Mouse (Mus musculus): ENCODE measurements around the gene Dmrta2. TPM values are rescaled to one million over a fixed set of nuclear protein-coding genes. Genes with fewer than 3 reads are reported as not detected.

Gene Dmrta2
- polyA plus RNA-seq, 1 experiment from 2014 or later, result not detected

GRCm38 (mm10) chr4:109989213-109989612, 11.4 kb downstream of the Dmrta2 start:
- Histone ChIP-seq H3K36me3 (ENCODE audit: control insufficient read depth, insufficient read depth, low read length) (no peaks in the 10 kb centered on the region), H3K9ac (ENCODE audit: low read length) (no peak overlapping the region), H3K4me1 (replicated peaks; ENCODE audit: control insufficient read depth, insufficient read depth) (no peaks in the 10 kb centered on the region), H3K27ac (replicated peaks) (no peak overlapping the region), H3K4me2 (replicated peaks; ENCODE audit: low read depth) (no peak overlapping the region), H3K4me3 (ENCODE audit: low read depth, low read length) (no peak overlapping the region), H3K27me3 (ENCODE audit: control insufficient read depth, insufficient read depth, low read length) (peaks cover 5% of the 10 kb centered on the region; the same call in 1 of the 2 replicates), H3K9me3 (ENCODE audit: control insufficient read depth, low read length) (no peaks in the 10 kb centered on the region)
- DNase-seq (ENCODE audit: low spot score) (no peak), ATAC-seq (ENCODE audit: low FRiP score, low TSS enrichment) (no peak)
- TF ChIP-seq EP300 (optimal IDR thresholded peaks at IDR 0.05) (no peak), CTCF (IDR thresholded peaks at IDR 0.05; ENCODE audit: low read depth) (peak; percentile 26; the same call in 1 of the 2 replicates)
- 36% methylated on average over 6 of the region's 6 CpGs for WGBS

GRCm38 (mm10) chr4:110006044-110006443, 28.2 kb downstream of the Dmrta2 start:
- no peaks in the 10 kb centered on the region for H3K36me3 ChIP-seq (ENCODE audit: control insufficient read depth, insufficient read depth, low read length)
- H3K27me3 ChIP-seq (ENCODE audit: control insufficient read depth, insufficient read depth, low read length), result no peaks in the 10 kb centered on the region
- H3K4me3 ChIP-seq (ENCODE audit: low read depth, low read length), result no peak overlapping the region
- H3K4me2 ChIP-seq (replicated peaks; ENCODE audit: low read depth), result no peak overlapping the region
- DNase-seq (ENCODE audit: low spot score) (no peak), ATAC-seq (ENCODE audit: low FRiP score, low TSS enrichment) (no peak)
- H3K9ac ChIP-seq (ENCODE audit: low read length), result no peak overlapping the region
- H3K27ac ChIP-seq (replicated peaks), result no peak overlapping the region
- no peaks in the 10 kb centered on the region for H3K9me3 ChIP-seq (ENCODE audit: control insufficient read depth, low read length)
- TF ChIP-seq CTCF (IDR thresholded peaks at IDR 0.05; ENCODE audit: low read depth), result no peak
- TF ChIP-seq EP300 (optimal IDR thresholded peaks at IDR 0.05), result no peak
- 88% methylated on average over 1 of the region's 1 CpGs for WGBS
- no peaks in the 10 kb centered on the region for H3K4me1 ChIP-seq (replicated peaks; ENCODE audit: control insufficient read depth, insufficient read depth)

- Histone ChIP-seq H3K27me3 (ENCODE audit: control insufficient read depth, insufficient read depth, low read length) (no peaks in the 10 kb centered on the region), H3K9me3 (ENCODE audit: control insufficient read depth, low read length) (no peaks in the 10 kb centered on the region), H3K9ac (ENCODE audit: low read length) (no peak overlapping the region), H3K27ac (replicated peaks) (no peak overlapping the region), H3K4me1 (replicated peaks; ENCODE audit: control insufficient read depth, insufficient read depth) (no peaks in the 10 kb centered on the region), H3K36me3 (ENCODE audit: control insufficient read depth, insufficient read depth, low read length) (no peaks in the 10 kb centered on the region), H3K4me3 (ENCODE audit: low read depth, low read length) (no peak overlapping the region), H3K4me2 (replicated peaks; ENCODE audit: low read depth) (no peak overlapping the region)
- no peak for ATAC-seq (ENCODE audit: low FRiP score, low TSS enrichment)
- no peak for TF ChIP-seq EP300 (optimal IDR thresholded peaks at IDR 0.05)
- TF ChIP-seq CTCF (IDR thresholded peaks at IDR 0.05; ENCODE audit: low read depth), result peak; percentile 59
- DNase-seq (ENCODE audit: low spot score), result no peak
- WGBS, result 52% methylated on average over 9 of the region's 9 CpGs
These were observed 41.3 kb downstream of the Dmrta2 start for GRCm38 (mm10) chr4:110019145-110019544.

GRCm38 (mm10) chr4:110020255-110020654, 42.4 kb downstream of the Dmrta2 start:
- Histone ChIP-seq H3K27ac (replicated peaks) (no peak overlapping the region), H3K9me3 (ENCODE audit: control insufficient read depth, low read length) (no peaks in the 10 kb centered on the region), H3K4me1 (replicated peaks; ENCODE audit: control insufficient read depth, insufficient read depth) (no peaks in the 10 kb centered on the region), H3K4me2 (replicated peaks; ENCODE audit: low read depth) (peak overlapping the region; percentile 18; the same call in 1 of the 2 replicates), H3K4me3 (ENCODE audit: low read depth, low read length) (no peak overlapping the region), H3K9ac (ENCODE audit: low read length) (no peak overlapping the region), H3K27me3 (ENCODE audit: control insufficient read depth, insufficient read depth, low read length) (no peaks in the 10 kb centered on the region), H3K36me3 (ENCODE audit: control insufficient read depth, insufficient read depth, low read length) (no peaks in the 10 kb centered on the region)
- ATAC-seq (ENCODE audit: low FRiP score, low TSS enrichment) (peak; percentile 57), DNase-seq (ENCODE audit: low spot score) (peak; percentile 84)
- TF ChIP-seq CTCF (IDR thresholded peaks at IDR 0.05; ENCODE audit: low read depth) (peak; percentile 86), EP300 (optimal IDR thresholded peaks at IDR 0.05) (no peak)
- 10% methylated on average over 12 of the region's 12 CpGs for WGBS

- H3K9me3 ChIP-seq (ENCODE audit: control insufficient read depth, low read length), result no peaks in the 10 kb centered on the region
- 16% methylated on average over 25 of the region's 25 CpGs for WGBS
- H3K27ac ChIP-seq (replicated peaks), result no peak overlapping the region
- H3K27me3 ChIP-seq (ENCODE audit: control insufficient read depth, insufficient read depth, low read length), result no peaks in the 10 kb centered on the region
- no peak overlapping the region for H3K4me2 ChIP-seq (replicated peaks; ENCODE audit: low read depth)
- ATAC-seq (ENCODE audit: low FRiP score, low TSS enrichment) (peak; percentile 55; the same call in 1 of the 2 replicates), DNase-seq (ENCODE audit: low spot score) (peak; percentile 84)
- no peaks in the 10 kb centered on the region for H3K4me1 ChIP-seq (replicated peaks; ENCODE audit: control insufficient read depth, insufficient read depth)
- no peak overlapping the region for H3K9ac ChIP-seq (ENCODE audit: low read length)
- H3K4me3 ChIP-seq (ENCODE audit: low read depth, low read length), result no peak overlapping the region
- TF ChIP-seq EP300 (optimal IDR thresholded peaks at IDR 0.05) (no peak), CTCF (IDR thresholded peaks at IDR 0.05; ENCODE audit: low read depth) (peak; percentile 98)
- H3K36me3 ChIP-seq (ENCODE audit: control insufficient read depth, insufficient read depth, low read length), result no peaks in the 10 kb centered on the region
These were observed 44.2 kb downstream of the Dmrta2 start for GRCm38 (mm10) chr4:110021956-110022625.

GRCm38 (mm10) chr4:110028461-110029188, 50.8 kb downstream of the Dmrta2 start:
- no peaks in the 10 kb centered on the region for H3K9me3 ChIP-seq (ENCODE audit: control insufficient read depth, low read length)
- H3K9ac ChIP-seq (ENCODE audit: low read length), result no peak overlapping the region
- H3K4me3 ChIP-seq (ENCODE audit: low read depth, low read length), result no peak overlapping the region
- H3K4me2 ChIP-seq (replicated peaks; ENCODE audit: low read depth), result no peak overlapping the region
- H3K36me3 ChIP-seq (ENCODE audit: control insufficient read depth, insufficient read depth, low read length), result no peaks in the 10 kb centered on the region
- no peaks in the 10 kb centered on the region for H3K27me3 ChIP-seq (ENCODE audit: control insufficient read depth, insufficient read depth, low read length)
- DNase-seq (ENCODE audit: low spot score) (no peak), ATAC-seq (ENCODE audit: low FRiP score, low TSS enrichment) (0 out of 2 replicates have a peak, but pooled peaks have one; percentile 15)
- WGBS, result 57% methylated on average over 6 of the region's 6 CpGs
- H3K27ac ChIP-seq (replicated peaks), result no peak overlapping the region
- TF ChIP-seq EP300 (optimal IDR thresholded peaks at IDR 0.05), result no peak
- TF ChIP-seq CTCF (IDR thresholded peaks at IDR 0.05; ENCODE audit: low read depth), result peak; percentile 84
- no peaks in the 10 kb centered on the region for H3K4me1 ChIP-seq (replicated peaks; ENCODE audit: control insufficient read depth, insufficient read depth)

All from stomach, postnatal 0 days (tissue).